Mouse (Mus musculus) small intestine, adult 2 months (tissue): ENCODE data around the gene Traf3ip2. TPM values are rescaled to one million over a fixed set of nuclear protein-coding genes. Genes with fewer than 3 reads are reported as not detected.

Experiments
- H3K27ac ChIP-seq: fragments of 200-500 bp; 2 replicates; pipeline ENCODE4 v1.5.1; 2012; ENCODE audit warnings: low read depth, low read length, control low read depth, inconsistent platforms; ENCODE audit not compliant: insufficient read depth
- H3K27me3 ChIP-seq: fragments of 200-500 bp; 2 replicates; pipeline ENCODE4 v1.6.1; 2012; ENCODE audit warnings: mild to moderate bottlenecking, moderate library complexity, low read length, inconsistent platforms; ENCODE audit not compliant: control insufficient read depth, insufficient read depth
- H3K36me3 ChIP-seq: fragments of 200-500 bp; 2 replicates; pipeline ENCODE4 v1.6.1; 2012; ENCODE audit warnings: mild to moderate bottlenecking, low read length, control low read depth, inconsistent platforms; ENCODE audit not compliant: control insufficient read depth, insufficient read depth
- H3K4me1 ChIP-seq: fragments of 200-500 bp; 2 replicates; pipeline ENCODE4 v1.6.1; 2012; ENCODE audit warnings: low read length, inconsistent platforms, mixed read lengths; ENCODE audit not compliant: control insufficient read depth, insufficient read depth, insufficient read length
- H3K4me3 ChIP-seq: fragments of 200-500 bp; 2 replicates; pipeline ENCODE4 v1.5.1; 2012; ENCODE audit warnings: low read depth, mild to moderate bottlenecking, control low read depth, inconsistent platforms, low read length, moderate library complexity
- CTCF ChIP-seq: fragments of 200-500 bp; IDR thresholded peaks from 2 replicates; pipeline ENCODE4 v1.5.1; 2012; ENCODE audit warnings: low read depth, mild to moderate bottlenecking, control low read depth, inconsistent platforms, low read length, moderate library complexity, mixed read lengths; ENCODE audit not compliant: insufficient replicate concordance, insufficient read length; ENCODE audit errors: extremely low read depth
- POLR2A ChIP-seq: fragments of 200-500 bp; IDR thresholded peaks from 2 replicates; pipeline ENCODE4 v1.6.1; 2012; ENCODE audit warnings: low read depth, mild to moderate bottlenecking, control low read depth, inconsistent platforms, low read length, moderate library complexity
- WGBS: fragments of 180-500 bp; shearing (Covaris S2); methylation state at CpG from one replicate; pipeline ENCODE4 v1.1.7; 2018; 5-methylcytosine and 5-hydroxymethylcytosine counted together
- polyA plus RNA-seq: library from polyadenylated mRNA; depleted of rRNA; stranded (reverse); fragments of >200 nt; gene quantifications from 2 replicates; pipeline ENCODE4 v1.2.3, GENCODE M21; 2012

Traf3ip2 gene
- polyA plus RNA-seq, 1 experiment, result 26.9 TPM

DNA sequence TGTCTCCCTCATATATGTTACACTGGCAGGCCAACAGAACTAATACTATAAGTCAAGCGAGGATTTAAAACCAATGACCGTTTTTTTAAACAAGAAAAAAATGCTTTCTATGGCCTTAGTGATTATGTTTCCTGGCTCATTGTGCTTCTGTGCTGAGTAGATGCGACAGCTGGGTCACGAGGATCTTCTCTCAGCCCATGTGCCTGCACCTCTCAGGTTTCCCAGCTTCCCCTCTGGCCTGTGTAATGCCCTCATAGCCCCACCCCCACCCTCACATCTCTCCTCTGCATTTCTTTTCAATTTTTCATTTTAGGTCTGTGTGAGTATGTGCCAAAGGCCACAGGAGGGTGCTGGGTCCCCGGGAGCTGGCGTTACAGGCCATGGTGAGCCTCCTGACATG is 20.6 kb downstream of the Traf3ip2 start:
- H3K27ac ChIP-seq, result no peak overlapping the region
- peaks cover 49% of the 10 kb centered on the region for H3K36me3 ChIP-seq
- H3K4me1 ChIP-seq, result peaks cover 10% of the 10 kb centered on the region
- H3K27me3 ChIP-seq, result no peaks in the 10 kb centered on the region
- no peak overlapping the region for H3K4me3 ChIP-seq
- 90% methylated on average over 6 of the region's 6 CpGs for WGBS
- TF ChIP-seq CTCF, result no peak
- TF ChIP-seq POLR2A, result no peak

DNA sequence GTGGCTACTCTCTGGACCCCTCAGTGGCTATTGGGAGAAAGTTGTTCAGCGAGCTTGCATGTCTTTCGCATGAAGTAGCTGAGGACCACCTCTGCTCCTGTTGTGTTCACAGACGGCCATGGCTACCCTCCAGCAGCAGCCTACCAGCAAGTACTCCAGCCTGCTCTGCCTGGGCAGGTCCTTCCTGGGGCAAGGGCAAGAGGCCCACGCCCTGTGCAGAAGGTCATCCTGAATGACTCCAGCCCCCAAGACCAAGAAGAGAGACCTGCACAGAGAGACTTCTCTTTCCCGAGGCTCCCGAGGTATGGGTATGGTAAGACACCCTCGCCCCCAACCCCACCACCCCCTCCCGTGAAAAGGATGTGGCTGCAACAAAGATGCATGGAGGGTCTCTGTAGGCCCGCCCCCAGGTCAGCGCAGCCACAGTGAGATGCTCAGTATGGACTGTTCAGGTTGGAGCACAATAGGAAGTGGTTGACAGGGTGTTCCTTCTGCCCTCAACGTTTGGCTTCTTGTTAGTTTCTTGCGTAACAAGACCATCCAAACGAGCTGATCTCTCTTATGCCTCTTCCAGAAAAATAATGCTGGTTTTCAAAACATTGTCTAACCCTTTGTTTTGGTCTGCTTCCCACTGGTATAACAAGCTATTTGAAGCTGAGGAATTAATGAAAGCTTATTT is 21.8 kb downstream of the Traf3ip2 start:
- Histone ChIP-seq H3K36me3 (peaks cover 49% of the 10 kb centered on the region), H3K27me3 (no peaks in the 10 kb centered on the region), H3K4me1 (peaks cover 9% of the 10 kb centered on the region), H3K4me3 (no peak overlapping the region), H3K27ac (no peak overlapping the region)
- no peak for TF ChIP-seq CTCF
- no peak for TF ChIP-seq POLR2A
- 87% methylated on average over 13 of the region's 13 CpGs for WGBS

DNA sequence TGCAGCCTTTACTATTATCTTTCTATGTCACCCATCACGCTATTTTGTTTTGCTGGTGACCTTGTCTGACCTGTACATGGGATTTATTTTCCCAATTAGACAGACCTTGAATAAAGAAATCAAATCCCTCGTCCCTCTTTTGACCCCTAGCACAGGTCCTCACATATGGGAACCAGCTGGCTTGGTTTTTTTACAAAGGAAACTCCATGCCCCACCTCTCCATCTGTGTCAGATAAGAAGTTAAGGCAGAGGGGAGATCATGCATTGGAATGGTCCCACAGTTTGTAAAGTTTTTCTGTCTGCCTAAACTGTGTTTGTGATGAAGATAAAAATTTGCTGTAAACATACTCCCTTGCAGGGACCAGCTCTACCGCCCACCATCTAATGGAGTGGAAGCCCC is 26.1 kb downstream of the Traf3ip2 start:
- no peak for TF ChIP-seq CTCF
- TF ChIP-seq POLR2A, result no peak
- Histone ChIP-seq H3K36me3 (peaks cover 69% of the 10 kb centered on the region), H3K27me3 (no peaks in the 10 kb centered on the region), H3K4me1 (peaks cover 3% of the 10 kb centered on the region; the same call in 1 of the 2 replicates), H3K27ac (peak overlapping the region; percentile 60; the same call in 1 of the 2 replicates), H3K4me3 (no peak overlapping the region)
- 72% methylated on average over 3 of the region's 3 CpGs for WGBS

DNA sequence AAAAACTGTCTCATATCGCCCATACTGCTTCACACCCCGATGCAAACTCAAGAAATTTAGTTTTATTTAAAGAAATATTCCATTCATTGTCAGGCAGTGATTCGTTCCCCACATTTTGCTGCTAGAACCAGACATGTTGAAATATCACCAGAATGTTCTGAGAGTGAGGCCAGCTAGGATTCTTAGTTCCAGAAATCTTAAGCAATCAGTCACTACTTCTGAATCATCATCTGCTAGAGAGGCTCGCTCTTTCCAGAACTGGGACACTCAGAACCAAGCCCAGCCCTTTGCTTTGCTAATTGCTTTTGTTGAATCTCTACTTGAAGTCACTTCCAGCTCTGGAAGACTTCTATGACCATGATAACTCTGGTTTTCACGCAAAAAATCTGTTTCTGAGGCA is 27.0 kb downstream of the Traf3ip2 start:
- 80% methylated on average over 5 of the region's 5 CpGs for WGBS
- H3K4me1 ChIP-seq, result peaks cover 3% of the 10 kb centered on the region; the same call in 1 of the 2 replicates
- H3K36me3 ChIP-seq, result peaks cover 67% of the 10 kb centered on the region
- TF ChIP-seq CTCF (no peak), POLR2A (no peak)
- H3K27me3 ChIP-seq, result no peaks in the 10 kb centered on the region
- H3K27ac ChIP-seq, result peak overlapping the region; percentile 60
- no peak overlapping the region for H3K4me3 ChIP-seq

DNA sequence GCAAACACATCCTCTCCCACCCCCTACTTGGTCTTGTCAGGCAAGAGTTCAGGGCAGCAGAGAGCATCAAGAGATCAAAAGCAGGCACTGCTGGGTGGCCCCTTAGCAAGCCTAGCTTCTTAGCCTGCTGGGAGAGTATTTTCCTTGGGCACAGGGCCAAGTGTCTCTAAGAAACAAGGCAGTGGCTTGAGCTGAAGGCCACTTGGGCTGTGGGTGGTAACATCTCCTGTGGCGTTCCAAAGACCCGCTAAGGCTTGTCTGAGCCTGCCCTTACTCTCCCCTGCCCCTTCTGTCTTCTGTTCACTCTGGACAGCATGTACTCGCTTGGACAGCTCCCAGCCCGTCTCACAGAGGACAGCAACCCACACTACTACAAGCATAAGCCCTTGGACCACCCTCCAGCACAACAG is 28.1 kb downstream of the Traf3ip2 start:
- TF ChIP-seq CTCF, result no peak
- TF ChIP-seq POLR2A, result no peak
- H3K27me3 ChIP-seq, result no peaks in the 10 kb centered on the region
- H3K36me3 ChIP-seq, result peaks cover 64% of the 10 kb centered on the region
- H3K4me1 ChIP-seq, result peaks cover 3% of the 10 kb centered on the region; the same call in 1 of the 2 replicates
- 71% methylated on average over 4 of the region's 4 CpGs for WGBS
- 0 out of 2 replicates have a peak overlapping the region, but pooled peaks have one; percentile 56 for H3K27ac ChIP-seq
- H3K4me3 ChIP-seq, result no peak overlapping the region

DNA sequence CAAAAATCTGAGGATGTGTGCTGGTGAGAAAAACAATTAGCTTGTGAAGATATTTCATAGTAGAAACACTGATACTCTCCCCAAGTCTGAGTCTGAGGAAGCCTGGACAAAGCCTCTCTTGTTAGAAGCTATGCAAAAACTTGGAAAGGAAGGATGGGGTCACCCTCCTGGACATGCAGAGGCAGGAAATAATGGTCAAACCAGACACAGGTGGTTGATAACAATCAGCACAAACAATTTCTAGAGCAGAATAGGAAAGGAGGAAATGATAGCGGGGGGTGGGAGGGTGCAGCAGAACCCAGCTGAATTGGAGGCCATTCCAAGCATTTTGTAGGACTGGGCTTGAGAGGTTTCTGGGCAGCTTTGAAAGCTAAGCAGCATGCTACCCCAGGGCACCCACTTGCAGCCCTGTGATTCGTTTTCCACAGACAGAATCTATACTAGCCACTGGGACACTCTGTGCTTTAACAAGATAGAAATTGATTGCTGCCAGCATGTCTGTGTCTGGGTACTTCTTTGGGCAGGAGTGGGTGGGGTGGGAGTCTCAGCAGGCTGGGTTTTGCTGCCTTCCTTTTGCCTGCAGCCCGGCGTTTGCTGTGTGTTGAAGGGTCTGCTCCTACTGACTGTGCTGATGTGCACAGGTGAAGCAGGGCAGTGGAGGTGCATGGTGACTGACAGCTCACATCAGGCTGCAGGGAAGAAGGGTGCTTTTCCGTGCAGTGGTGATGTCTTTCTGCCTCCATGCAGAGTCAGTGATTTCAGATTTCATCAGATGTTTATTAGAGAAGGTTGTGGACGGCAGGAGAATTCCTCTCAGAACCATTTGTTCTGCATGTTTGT is 33.3 kb downstream of the Traf3ip2 start:
- TF ChIP-seq CTCF (no peak), POLR2A (no peak)
- Histone ChIP-seq H3K4me1 (no peaks in the 10 kb centered on the region), H3K27ac (peak overlapping the region; percentile 27; the same call in 1 of the 2 replicates), H3K27me3 (no peaks in the 10 kb centered on the region), H3K4me3 (no peak overlapping the region), H3K36me3 (peaks cover 73% of the 10 kb centered on the region)
- WGBS, result 61% methylated on average over 6 of the region's 6 CpGs

DNA sequence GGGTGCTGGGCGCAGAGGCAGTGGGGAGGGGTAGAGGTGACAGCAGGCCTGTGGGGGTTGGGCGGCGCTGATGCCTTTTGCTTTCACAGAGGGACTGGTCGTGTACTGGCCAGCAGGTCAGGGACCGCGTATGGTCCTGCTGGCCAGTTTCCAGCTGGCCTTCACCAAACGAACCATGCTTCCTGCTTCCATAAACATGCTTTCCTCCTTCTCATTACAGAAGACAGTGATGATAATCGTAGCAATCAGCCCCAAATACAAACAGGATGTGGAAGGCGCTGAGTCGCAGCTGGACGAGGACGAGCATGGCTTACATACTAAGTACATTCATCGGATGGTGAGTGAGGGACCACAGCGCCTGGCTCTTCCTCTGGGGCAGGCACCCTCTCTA is 33.9 kb downstream of the Traf3ip2 start:
- H3K4me1 ChIP-seq, result no peaks in the 10 kb centered on the region
- TF ChIP-seq POLR2A (no peak), CTCF (no peak)
- H3K36me3 ChIP-seq, result peaks cover 74% of the 10 kb centered on the region
- WGBS, result 69% methylated on average over 14 of the region's 14 CpGs
- 0 out of 2 replicates have a peak overlapping the region, but pooled peaks have one; percentile 6 for H3K27ac ChIP-seq
- no peaks in the 10 kb centered on the region for H3K27me3 ChIP-seq
- no peak overlapping the region for H3K4me3 ChIP-seq
